Mouse (Mus musculus) spleen, adult 2 months (tissue): ENCODE measurements around the gene Nr2c2ap.

ENCODE experiments used
- CTCF ChIP-seq: fragments of 200-500 bp; IDR thresholded peaks from 2 replicates; pipeline ENCODE4 v1.5.1; 2011; ENCODE audit warnings: mild to moderate bottlenecking, inconsistent platforms; ENCODE audit not compliant: insufficient read depth, insufficient read length, insufficient replicate concordance; ENCODE audit errors: extremely low read depth
- POLR2A ChIP-seq: fragments of 200-500 bp; IDR thresholded peaks from 2 replicates; pipeline ENCODE4 v1.6.1; 2011; ENCODE audit warnings: low read depth, low read length, inconsistent platforms

DNA sequence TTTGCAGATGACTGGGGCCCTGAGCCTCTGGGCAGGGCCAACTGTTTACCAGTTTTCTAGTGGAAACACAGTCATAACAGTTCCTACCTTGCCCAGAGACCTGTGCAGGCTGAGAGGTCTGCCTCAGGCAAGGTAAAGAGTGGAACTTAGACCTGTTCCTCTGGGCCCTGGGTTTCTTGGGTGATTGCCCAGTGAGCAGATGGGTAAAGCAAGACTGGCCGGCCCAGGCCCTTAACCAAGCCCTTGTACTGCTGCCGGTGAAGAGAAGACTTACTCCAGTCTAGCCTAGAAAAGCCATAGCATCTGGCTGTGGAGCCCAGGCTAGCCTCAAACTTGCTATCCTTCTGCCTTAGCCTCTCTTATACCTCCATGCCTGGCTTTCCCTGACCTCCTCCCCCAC, 49.2 kb upstream of the Nr2c2ap start:
- TF ChIP-seq CTCF (no peak), POLR2A (no peak)
